7 mouse cellular contexts compared by ENCODE assay signal in genomic region chr8:95141026-95141425, GRCm38 (mm10).
DNase-seq lines count a peak whose midpoint lies in the region; ATAC-seq lines count a peak whose summit lies in the region.

No protein-coding gene starts in this region.

- no peaks in the 10 kb centered on the region for H3K36me3 ChIP-seq in hindbrain, embryonic 12.5 days
- H3K36me3 ChIP-seq in lung, embryonic 15.5 days, result no peaks in the 10 kb centered on the region

- ATAC-seq in hindbrain, embryonic 12.5 days (ENCODE audit: low FRiP score), result no peak
- no peak for ATAC-seq in lung, embryonic 15.5 days (ENCODE audit: borderline replicate concordance, extremely low read depth, low FRiP score, low TSS enrichment)
- ATAC-seq in CD4-positive, CD25-positive, alpha-beta regulatory T cell, adult 4 months, result no peak

- no peak overlapping the region for H3K27ac ChIP-seq in hindbrain, embryonic 12.5 days
- H3K27ac ChIP-seq in lung, embryonic 15.5 days, result peak overlapping the region; percentile 90; the same call in 1 of the 2 replicates

- no peak overlapping the region for H3K4me3 ChIP-seq in hindbrain, embryonic 12.5 days
- no peak overlapping the region for H3K4me3 ChIP-seq in lung, embryonic 15.5 days

- WGBS in hindbrain, embryonic 12.5 days, result 74% methylated on average over 1 of the region's 1 CpGs
- 55% methylated on average over 1 of the region's 1 CpGs for WGBS in lung, embryonic 15.5 days

- DNase-seq in thymus, postnatal 25 days, result peak; percentile 10
- no peak for DNase-seq in thymus, postnatal 10 days (ENCODE audit: low spot score in 2 of 2)
- DNase-seq in T-cell, adult 2 months (ENCODE audit: low spot score), result no peak
- DNase-seq in Muller cell, postnatal 12 days (ENCODE audit: inconsistent ontology term), result no peak

- H3K27me3 ChIP-seq in hindbrain, embryonic 12.5 days, result peaks cover 34% of the 10 kb centered on the region
- no peaks in the 10 kb centered on the region for H3K27me3 ChIP-seq in lung, embryonic 15.5 days

- H3K9ac ChIP-seq in hindbrain, embryonic 12.5 days, result no peak overlapping the region; the same call in 1 of the 2 replicates
- H3K9ac ChIP-seq in lung, embryonic 15.5 days, result no peak overlapping the region

- peaks cover 43% of the 10 kb centered on the region for H3K4me1 ChIP-seq in hindbrain, embryonic 12.5 days
- H3K4me1 ChIP-seq in lung, embryonic 15.5 days, result peaks cover 68% of the 10 kb centered on the region

- no peaks in the 10 kb centered on the region for H3K9me3 ChIP-seq in hindbrain, embryonic 12.5 days (replicated peaks)
- no peaks in the 10 kb centered on the region for H3K9me3 ChIP-seq in lung, embryonic 15.5 days

- H3K4me2 ChIP-seq in hindbrain, embryonic 12.5 days (replicated peaks), result 0 out of 2 replicates have a peak overlapping the region, but pooled peaks have one; percentile 97
- H3K4me2 ChIP-seq in lung, embryonic 15.5 days, result peak overlapping the region; percentile 69
